Mouse (Mus musculus): ENCODE measurements around the gene Mroh2a.

Gene Mroh2a

GRCm38 (mm10) chr1:88235046-88235893, 8.5 kb downstream of the Mroh2a start:
- DNase-seq (ENCODE audit: low spot score) = no peak

- no peak for DNase-seq (ENCODE audit: low spot score)
Observed at GRCm38 (mm10) chr1:88235894-88236415, 9.2 kb downstream of the Mroh2a start.

GRCm38 (mm10) chr1:88237311-88237710, 10.5 kb downstream of the Mroh2a start:
- peak; percentile 97 for DNase-seq (ENCODE audit: low spot score)

- no peak for DNase-seq (ENCODE audit: low spot score)
Observed at GRCm38 (mm10) chr1:88238771-88239170, 12.0 kb downstream of the Mroh2a start.

- DNase-seq (ENCODE audit: low spot score) = no peak
Observed at GRCm38 (mm10) chr1:88240072-88240471, 13.3 kb downstream of the Mroh2a start.

- no peak for DNase-seq (ENCODE audit: low spot score)
Observed at GRCm38 (mm10) chr1:88240579-88240978, 13.8 kb downstream of the Mroh2a start.

GRCm38 (mm10) chr1:88243861-88244260, 17.1 kb downstream of the Mroh2a start:
- no peak for DNase-seq (ENCODE audit: low spot score)

GRCm38 (mm10) chr1:88245881-88246280, 19.1 kb downstream of the Mroh2a start:
- no peak for DNase-seq (ENCODE audit: low spot score)

- peak; percentile 78 for DNase-seq (ENCODE audit: low spot score)
Observed at GRCm38 (mm10) chr1:88246386-88246785, 19.6 kb downstream of the Mroh2a start.

GRCm38 (mm10) chr1:88247660-88248059, 20.9 kb downstream of the Mroh2a start:
- no peak for DNase-seq (ENCODE audit: low spot score)

GRCm38 (mm10) chr1:88248658-88249057, 21.9 kb downstream of the Mroh2a start:
- no peak for DNase-seq (ENCODE audit: low spot score)

GRCm38 (mm10) chr1:88249596-88249995, 22.8 kb downstream of the Mroh2a start:
- DNase-seq (ENCODE audit: low spot score) = no peak

- no peak for DNase-seq (ENCODE audit: low spot score)
Observed at GRCm38 (mm10) chr1:88250023-88250422, 23.2 kb downstream of the Mroh2a start.

GRCm38 (mm10) chr1:88253106-88253505, 26.3 kb downstream of the Mroh2a start:
- no peak for DNase-seq (ENCODE audit: low spot score)

- DNase-seq (ENCODE audit: low spot score) = peak; percentile 94
Observed at GRCm38 (mm10) chr1:88253540-88253939, 26.8 kb downstream of the Mroh2a start.

GRCm38 (mm10) chr1:88254793-88255465, 28.1 kb downstream of the Mroh2a start:
- DNase-seq (ENCODE audit: low spot score) = no peak

- DNase-seq (ENCODE audit: low spot score) = no peak
Observed at GRCm38 (mm10) chr1:88255466-88255857, 28.7 kb downstream of the Mroh2a start.

GRCm38 (mm10) chr1:88255989-88256754, 29.4 kb downstream of the Mroh2a start:
- no peak for DNase-seq (ENCODE audit: low spot score)

- no peak for DNase-seq (ENCODE audit: low spot score)
Observed at GRCm38 (mm10) chr1:88256886-88257663, 30.3 kb downstream of the Mroh2a start.

- no peak for DNase-seq (ENCODE audit: low spot score)
Observed at GRCm38 (mm10) chr1:88257681-88258080, 30.9 kb downstream of the Mroh2a start.

- no peak for DNase-seq (ENCODE audit: low spot score)
Observed at GRCm38 (mm10) chr1:88258361-88258760, 31.6 kb downstream of the Mroh2a start.

Measured in yolk sac, embryonic 10.5 days (tissue).